Mouse (Mus musculus): ENCODE data around the gene Gm5431.

- TF ChIP-seq CTCF (IDR thresholded peaks at IDR 0.05; ENCODE audit: low read depth, low read length) (no peak), POLR2A (IDR thresholded peaks at IDR 0.05; ENCODE audit: borderline replicate concordance, low read depth, low read length) (no peak)
These were observed 59.6 kb downstream of the Gm5431 start for GRCm38 (mm10) chr11:48842378-48842792.

Measured in bone marrow macrophage, adult 2 months (primary cell).